24 mouse cellular contexts compared by ENCODE assay signal in the genomic region with DNA sequence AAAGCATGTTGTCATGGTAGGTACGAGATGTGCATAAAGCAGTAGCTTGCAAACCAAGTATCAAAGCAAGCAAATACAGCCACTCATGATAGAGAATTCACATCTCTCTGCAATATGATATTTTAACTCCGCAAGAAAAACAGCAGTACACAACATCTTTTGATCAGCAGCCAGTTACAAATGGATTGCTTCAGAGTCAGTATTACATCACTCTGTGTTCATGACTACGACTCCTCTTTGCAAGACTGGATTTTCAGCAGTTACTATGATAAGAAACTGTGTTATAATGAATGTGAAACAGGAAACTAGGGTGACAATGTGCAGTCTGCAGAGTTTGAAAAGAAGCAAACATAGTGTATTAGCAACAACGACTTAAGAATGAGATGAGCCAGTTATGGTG.
DNase-seq lines count a peak whose midpoint lies in the region; ATAC-seq and TF ChIP-seq lines count a peak whose summit lies in the region.
"Had no signal": no experiment of that assay in that cellular context is flagged by ENCODE, and none has a peak within 500 bp of the region (broad histone marks: within the 10 kb centered on the region; RNA-seq: fewer than 3 reads in every experiment).

No protein-coding gene starts in this region.

- H3K4me3 ChIP-seq in embryonic facial prominence, embryonic 14.5 days (ENCODE audit: low read depth, low read length) = no peak overlapping the region
- no peak overlapping the region for H3K4me3 ChIP-seq in embryonic facial prominence, embryonic 10.5 days
- no peak overlapping the region for H3K4me3 ChIP-seq in lung, embryonic 16.5 days (ENCODE audit: low read length)
- no peak overlapping the region for H3K4me3 ChIP-seq in lung, adult 2 months (replicated peaks; ENCODE audit: extremely low read depth, low read depth, low read length)
- H3K4me3 ChIP-seq: forebrain, embryonic 12.5 days; heart, embryonic 13.5 days; hindbrain, embryonic 15.5 days; left cerebral cortex, adult 2 months; limb, embryonic 10.5 days; liver, embryonic 12.5 days; lung, embryonic 15.5 days; midbrain, embryonic 12.5 days; neural tube, embryonic 12.5 days had no signal

- H3K27me3 ChIP-seq in embryonic facial prominence, embryonic 14.5 days (replicated peaks; ENCODE audit: control insufficient read depth, insufficient read depth, low read length) = no peaks in the 10 kb centered on the region
- H3K27me3 ChIP-seq in embryonic facial prominence, embryonic 10.5 days (replicated peaks; ENCODE audit: low read depth, poor library complexity, severe bottlenecking) = no peaks in the 10 kb centered on the region
- H3K27me3 ChIP-seq in lung, embryonic 16.5 days (ENCODE audit: control insufficient read depth, insufficient read depth, low read depth, low read length) = no peaks in the 10 kb centered on the region
- H3K27me3 ChIP-seq: forebrain, embryonic 12.5 days; heart, embryonic 13.5 days; hindbrain, embryonic 15.5 days; lung, embryonic 15.5 days; midbrain, embryonic 12.5 days; neural tube, embryonic 12.5 days had no signal

- H3K27ac ChIP-seq in embryonic facial prominence, embryonic 14.5 days (replicated peaks; ENCODE audit: low read depth, low read length) = no peak overlapping the region
- H3K27ac ChIP-seq in embryonic facial prominence, embryonic 10.5 days (replicated peaks) = no peak overlapping the region
- H3K27ac ChIP-seq in lung, embryonic 16.5 days (ENCODE audit: low read length) = no peak overlapping the region
- H3K27ac ChIP-seq: forebrain, embryonic 12.5 days; heart, embryonic 13.5 days; hindbrain, embryonic 15.5 days; left cerebral cortex, adult 2 months; limb, embryonic 10.5 days; liver, embryonic 12.5 days; lung, embryonic 15.5 days; midbrain, embryonic 12.5 days; neural tube, embryonic 12.5 days had no signal

- TF ChIP-seq CTCF in lung, adult 2 months (IDR thresholded peaks at IDR 0.05; ENCODE audit: insufficient read depth, low read length) = no peak

- ATAC-seq in embryonic facial prominence, embryonic 14.5 days (ENCODE audit: low read depth) = no peak
- peak; percentile 49; the same call in 1 of the 2 replicates for ATAC-seq in lung, embryonic 16.5 days (ENCODE audit: low read depth)
- ATAC-seq: intestine, embryonic 16.5 days; liver, embryonic 12.5 days had no signal

- H3K36me3 ChIP-seq in embryonic facial prominence, embryonic 14.5 days (ENCODE audit: control insufficient read depth, insufficient read depth, low read length) = no peaks in the 10 kb centered on the region
- H3K36me3 ChIP-seq in embryonic facial prominence, embryonic 10.5 days (replicated peaks) = no peaks in the 10 kb centered on the region
- no peaks in the 10 kb centered on the region for H3K36me3 ChIP-seq in lung, embryonic 16.5 days (ENCODE audit: control insufficient read depth, insufficient read depth, low read length)
- H3K36me3 ChIP-seq: forebrain, embryonic 12.5 days; hindbrain, embryonic 15.5 days; limb, embryonic 10.5 days; liver, embryonic 12.5 days; lung, embryonic 15.5 days; midbrain, embryonic 12.5 days; neural tube, embryonic 12.5 days had no signal

- H3K4me2 ChIP-seq in embryonic facial prominence, embryonic 14.5 days (ENCODE audit: low read depth, low read length) = no peak overlapping the region
- no peak overlapping the region for H3K4me2 ChIP-seq in lung, embryonic 16.5 days (ENCODE audit: low read depth, low read length)
- H3K4me2 ChIP-seq: forebrain, embryonic 12.5 days; heart, embryonic 13.5 days; hindbrain, embryonic 15.5 days; liver, embryonic 12.5 days; lung, embryonic 15.5 days; midbrain, embryonic 12.5 days; neural tube, embryonic 12.5 days had no signal

- no peaks in the 10 kb centered on the region for H3K4me1 ChIP-seq in embryonic facial prominence, embryonic 14.5 days (ENCODE audit: control insufficient read depth, insufficient read depth, low read length)
- no peaks in the 10 kb centered on the region for H3K4me1 ChIP-seq in embryonic facial prominence, embryonic 10.5 days
- no peaks in the 10 kb centered on the region for H3K4me1 ChIP-seq in lung, embryonic 16.5 days (replicated peaks; ENCODE audit: control insufficient read depth, insufficient read depth, low read length)
- no peaks in the 10 kb centered on the region for H3K4me1 ChIP-seq in lung, adult 2 months (ENCODE audit: control insufficient read depth, insufficient read depth, low read length)
- H3K4me1 ChIP-seq: limb, embryonic 10.5 days; liver, embryonic 12.5 days; lung, embryonic 15.5 days; neural tube, embryonic 12.5 days had no signal

- 66% methylated on average over 4 of the region's 4 CpGs for WGBS in embryonic facial prominence, embryonic 14.5 days
- 92% methylated on average over 4 of the region's 4 CpGs for WGBS in embryonic facial prominence, embryonic 10.5 days
- 53% methylated on average over 4 of the region's 4 CpGs for WGBS in lung, embryonic 16.5 days
- WGBS in lung, adult 2 months = 54% methylated on average over 4 of the region's 4 CpGs

- H3K9ac ChIP-seq in embryonic facial prominence, embryonic 14.5 days (ENCODE audit: low read depth, low read length) = no peak overlapping the region
- no peak overlapping the region for H3K9ac ChIP-seq in lung, embryonic 16.5 days (ENCODE audit: low read length)
- H3K9ac ChIP-seq: forebrain, embryonic 12.5 days; heart, embryonic 13.5 days; hindbrain, embryonic 15.5 days; liver, embryonic 12.5 days; lung, embryonic 15.5 days; midbrain, embryonic 12.5 days; neural tube, embryonic 12.5 days had no signal

- peak; percentile 8 for DNase-seq in embryonic facial prominence, embryonic 14.5 days (ENCODE audit: low spot score)
- no peak for DNase-seq in embryonic facial prominence, embryonic 10.5 days (ENCODE audit: low spot score)
- no peak for DNase-seq in lung, adult 2 months
- DNase-seq in gonadal fat pad, adult 2 months (ENCODE audit: low read depth) = peak; percentile 12
- DNase-seq in skeletal muscle tissue, adult 2 months (ENCODE audit: low read depth, low spot score) = peak; percentile 23
- DNase-seq in thymus, postnatal 10 days (ENCODE audit: low spot score in 2 of 2) = no peak
- DNase-seq in right cerebral cortex, adult 18-20 months = no peak
- DNase-seq: B cell, adult 2 months; cerebellum, adult 2 months; heart, postnatal 36 days; kidney, postnatal 4 days; layer of hippocampus, adult 9-11 months; thymus, adult 18-20 months had no signal

- H3K9me3 ChIP-seq in embryonic facial prominence, embryonic 14.5 days (ENCODE audit: control insufficient read depth, low read length) = no peaks in the 10 kb centered on the region
- no peaks in the 10 kb centered on the region for H3K9me3 ChIP-seq in embryonic facial prominence, embryonic 10.5 days
- H3K9me3 ChIP-seq in lung, embryonic 16.5 days (ENCODE audit: control insufficient read depth, low read length) = no peaks in the 10 kb centered on the region
- H3K9me3 ChIP-seq: forebrain, embryonic 12.5 days; heart, embryonic 13.5 days; hindbrain, embryonic 15.5 days; limb, embryonic 10.5 days; liver, embryonic 12.5 days; lung, embryonic 15.5 days; midbrain, embryonic 12.5 days; neural tube, embryonic 12.5 days had no signal

- no peak for TF ChIP-seq POLR2A in lung, adult 2 months (IDR thresholded peaks at IDR 0.05; ENCODE audit: borderline replicate concordance, extremely low read depth, low read depth, low read length)

Comparison
In these comparisons a context has a peak if more than half of its experiments do, and no peak if none do; other contexts are left out.
1. DNase-seq: peak in embryonic facial prominence, embryonic 14.5 days (single experiment), gonadal fat pad, adult 2 months (single experiment) and skeletal muscle tissue, adult 2 months (single experiment); none in embryonic facial prominence, embryonic 10.5 days (single experiment), lung, adult 2 months (single experiment), thymus, postnatal 10 days (0 of 2) and right cerebral cortex, adult 18-20 months (single experiment).